Mouse (Mus musculus): ENCODE measurements around the gene Ahcyl1. TPM values are rescaled to one million over a fixed set of nuclear protein-coding genes. Genes with fewer than 3 reads are reported as not detected.

The Ahcyl1 gene
- polyA plus RNA-seq, 1 experiment from 2014 or later, result 100 TPM

- H3K27me3 ChIP-seq, result no peaks in the 10 kb centered on the region
- H3K36me3 ChIP-seq, result no peaks in the 10 kb centered on the region
- WGBS, result 88% methylated on average over 3 of the region's 3 CpGs
- H3K4me3 ChIP-seq, result no peak overlapping the region
- no peak overlapping the region for H3K27ac ChIP-seq (replicated peaks)
- no peaks in the 10 kb centered on the region for H3K4me1 ChIP-seq (replicated peaks)
- H3K9ac ChIP-seq, result no peak overlapping the region
- no peak for ATAC-seq (ENCODE audit: low read depth)
- H3K9me3 ChIP-seq, result no peaks in the 10 kb centered on the region
- no peak overlapping the region for H3K4me2 ChIP-seq
Measured at GRCm38 (mm10) chr3:107646947-107647346, 49.4 kb downstream of the Ahcyl1 start.

GRCm38 (mm10) chr3:107637606-107638172, 58.7 kb downstream of the Ahcyl1 start:
- no peak for ATAC-seq (ENCODE audit: low read depth)

GRCm38 (mm10) chr3:107636236-107636635, 60.1 kb downstream of the Ahcyl1 start:
- no peak overlapping the region for H3K27ac ChIP-seq (replicated peaks)
- no peak for ATAC-seq (ENCODE audit: low read depth)
- H3K27me3 ChIP-seq, result no peaks in the 10 kb centered on the region
- H3K4me2 ChIP-seq, result no peak overlapping the region
- H3K4me3 ChIP-seq, result no peak overlapping the region
- 87% methylated on average over 3 of the region's 3 CpGs for WGBS
- H3K36me3 ChIP-seq, result no peaks in the 10 kb centered on the region
- H3K4me1 ChIP-seq (replicated peaks), result peaks cover 5% of the 10 kb centered on the region
- no peak overlapping the region for H3K9ac ChIP-seq
- no peaks in the 10 kb centered on the region for H3K9me3 ChIP-seq

More at GRCm38 (mm10) chr3:107637606-107638172, 58.7 kb downstream of the Ahcyl1 start:
- 56% methylated on average over 5 of the region's 5 CpGs for WGBS
- no peak overlapping the region for H3K4me2 ChIP-seq
- no peaks in the 10 kb centered on the region for H3K9me3 ChIP-seq
- no peaks in the 10 kb centered on the region for H3K27me3 ChIP-seq
- H3K4me1 ChIP-seq (replicated peaks), result no peaks in the 10 kb centered on the region
- H3K36me3 ChIP-seq, result no peaks in the 10 kb centered on the region
- no peak overlapping the region for H3K27ac ChIP-seq (replicated peaks)
- H3K4me3 ChIP-seq, result no peak overlapping the region
- H3K9ac ChIP-seq, result no peak overlapping the region

GRCm38 (mm10) chr3:107635836-107636235, 60.5 kb downstream of the Ahcyl1 start:
- Histone ChIP-seq H3K9me3 (no peaks in the 10 kb centered on the region), H3K36me3 (no peaks in the 10 kb centered on the region), H3K27ac (replicated peaks) (no peak overlapping the region), H3K9ac (no peak overlapping the region), H3K27me3 (no peaks in the 10 kb centered on the region), H3K4me1 (replicated peaks) (peaks cover 5% of the 10 kb centered on the region), H3K4me2 (no peak overlapping the region), H3K4me3 (no peak overlapping the region)
- WGBS, result 55% methylated on average over 8 of the region's 8 CpGs
- ATAC-seq (ENCODE audit: low read depth), result no peak

GRCm38 (mm10) chr3:107633906-107634305, 62.5 kb downstream of the Ahcyl1 start:
- ATAC-seq (ENCODE audit: low read depth), result no peak
- peaks cover 7% of the 10 kb centered on the region for H3K36me3 ChIP-seq
- no peak overlapping the region for H3K27ac ChIP-seq (replicated peaks)
- peaks cover 22% of the 10 kb centered on the region for H3K4me1 ChIP-seq (replicated peaks)
- no peak overlapping the region for H3K4me2 ChIP-seq
- no peaks in the 10 kb centered on the region for H3K27me3 ChIP-seq
- H3K9me3 ChIP-seq, result no peaks in the 10 kb centered on the region
- 86% methylated on average over 9 of the region's 9 CpGs for WGBS
- no peak overlapping the region for H3K4me3 ChIP-seq
- no peak overlapping the region for H3K9ac ChIP-seq

- no peak for ATAC-seq (ENCODE audit: low read depth)
- H3K27ac ChIP-seq (replicated peaks), result no peak overlapping the region
- H3K27me3 ChIP-seq, result no peaks in the 10 kb centered on the region
- peaks cover 18% of the 10 kb centered on the region for H3K36me3 ChIP-seq
- no peak overlapping the region for H3K4me2 ChIP-seq
- no peaks in the 10 kb centered on the region for H3K9me3 ChIP-seq
- no peak overlapping the region for H3K4me3 ChIP-seq
- WGBS, result 92% methylated on average over 4 of the region's 4 CpGs
- H3K4me1 ChIP-seq (replicated peaks), result peaks cover 32% of the 10 kb centered on the region
- H3K9ac ChIP-seq, result no peak overlapping the region
Measured at GRCm38 (mm10) chr3:107632786-107633185, 63.6 kb downstream of the Ahcyl1 start.

- Histone ChIP-seq H3K9me3 (no peaks in the 10 kb centered on the region), H3K9ac (peak within 1 kb of the TSS; percentile 99), H3K4me3 (peak within 1 kb of the TSS; percentile 99), H3K36me3 (peaks cover 30% of the 10 kb centered on the region), H3K4me2 (peak within 1 kb of the TSS; percentile 77), H3K4me1 (replicated peaks) (peaks cover 32% of the 10 kb centered on the region), H3K27ac (replicated peaks) (peak within 1 kb of the TSS; percentile 99), H3K27me3 (no peaks in the 10 kb centered on the region)
- under 1% methylated on average over 35 of the region's 35 CpGs for WGBS
- ATAC-seq (ENCODE audit: low read depth), result peak; percentile 98
Measured at GRCm38 (mm10) chr3:107631523-107631958, 64.8 kb downstream of the Ahcyl1 start, which contains the start of gene Strip1. Strip1 (minus strand) TSS chr3:107631694.

GRCm38 (mm10) chr3:107630682-107631522, 65.5 kb downstream of the Ahcyl1 start, which contains the start of gene Gm10961:
Gm10961 (plus strand) TSS chr3:107631322.
- no peaks in the 10 kb centered on the region for H3K9me3 ChIP-seq
- peak within 1 kb of the TSS; percentile 77 for H3K4me2 ChIP-seq
- H3K36me3 ChIP-seq, result peaks cover 37% of the 10 kb centered on the region
- peak within 1 kb of the TSS; percentile 99 for H3K27ac ChIP-seq (replicated peaks)
- WGBS, result 1% methylated on average over 48 of the region's 48 CpGs
- H3K27me3 ChIP-seq, result no peaks in the 10 kb centered on the region
- H3K4me3 ChIP-seq, result peak within 1 kb of the TSS; percentile 99
- ATAC-seq (ENCODE audit: low read depth), result peak; percentile 81
- peaks cover 32% of the 10 kb centered on the region for H3K4me1 ChIP-seq (replicated peaks)
- H3K9ac ChIP-seq, result peak within 1 kb of the TSS; percentile 99

- WGBS, result 93% methylated on average over 4 of the region's 4 CpGs
- Histone ChIP-seq H3K4me3 (no peak overlapping the region), H3K4me1 (replicated peaks) (peaks cover 32% of the 10 kb centered on the region), H3K27ac (replicated peaks) (no peak overlapping the region), H3K27me3 (no peaks in the 10 kb centered on the region), H3K9ac (no peak overlapping the region), H3K9me3 (no peaks in the 10 kb centered on the region), H3K4me2 (peak overlapping the region; percentile 77; the same call in 1 of the 2 replicates), H3K36me3 (peaks cover 52% of the 10 kb centered on the region)
- ATAC-seq (ENCODE audit: low read depth), result no peak
Measured at GRCm38 (mm10) chr3:107629411-107629810, 66.9 kb downstream of the Ahcyl1 start.

GRCm38 (mm10) chr3:107628551-107628950, 67.8 kb downstream of the Ahcyl1 start:
- Histone ChIP-seq H3K27ac (replicated peaks) (no peak overlapping the region), H3K9ac (no peak overlapping the region), H3K9me3 (no peaks in the 10 kb centered on the region), H3K4me1 (replicated peaks) (peaks cover 32% of the 10 kb centered on the region), H3K27me3 (no peaks in the 10 kb centered on the region), H3K36me3 (peaks cover 60% of the 10 kb centered on the region), H3K4me3 (no peak overlapping the region), H3K4me2 (no peak overlapping the region)
- no peak for ATAC-seq (ENCODE audit: low read depth)
- 94% methylated on average over 2 of the region's 2 CpGs for WGBS

- no peaks in the 10 kb centered on the region for H3K27me3 ChIP-seq
- no peak overlapping the region for H3K9ac ChIP-seq
- no peak for ATAC-seq (ENCODE audit: low read depth)
- no peak overlapping the region for H3K4me3 ChIP-seq
- H3K4me1 ChIP-seq (replicated peaks), result peaks cover 32% of the 10 kb centered on the region
- no peak overlapping the region for H3K27ac ChIP-seq (replicated peaks)
- 87% methylated on average over 7 of the region's 7 CpGs for WGBS
- no peaks in the 10 kb centered on the region for H3K9me3 ChIP-seq
- H3K4me2 ChIP-seq, result no peak overlapping the region
- peaks cover 69% of the 10 kb centered on the region for H3K36me3 ChIP-seq
Measured at GRCm38 (mm10) chr3:107627641-107628040, 68.7 kb downstream of the Ahcyl1 start.

GRCm38 (mm10) chr3:107626751-107627150, 69.6 kb downstream of the Ahcyl1 start:
- no peak overlapping the region for H3K4me3 ChIP-seq
- 96% methylated on average over 8 of the region's 8 CpGs for WGBS
- no peaks in the 10 kb centered on the region for H3K27me3 ChIP-seq
- no peaks in the 10 kb centered on the region for H3K9me3 ChIP-seq
- peaks cover 28% of the 10 kb centered on the region for H3K4me1 ChIP-seq (replicated peaks)
- no peak overlapping the region for H3K27ac ChIP-seq (replicated peaks)
- H3K36me3 ChIP-seq, result peaks cover 78% of the 10 kb centered on the region
- ATAC-seq (ENCODE audit: low read depth), result no peak
- no peak overlapping the region for H3K9ac ChIP-seq
- H3K4me2 ChIP-seq, result no peak overlapping the region
